Comparison of ENCODE assay signal across 10 mouse cellular contexts in the genomic region with DNA sequence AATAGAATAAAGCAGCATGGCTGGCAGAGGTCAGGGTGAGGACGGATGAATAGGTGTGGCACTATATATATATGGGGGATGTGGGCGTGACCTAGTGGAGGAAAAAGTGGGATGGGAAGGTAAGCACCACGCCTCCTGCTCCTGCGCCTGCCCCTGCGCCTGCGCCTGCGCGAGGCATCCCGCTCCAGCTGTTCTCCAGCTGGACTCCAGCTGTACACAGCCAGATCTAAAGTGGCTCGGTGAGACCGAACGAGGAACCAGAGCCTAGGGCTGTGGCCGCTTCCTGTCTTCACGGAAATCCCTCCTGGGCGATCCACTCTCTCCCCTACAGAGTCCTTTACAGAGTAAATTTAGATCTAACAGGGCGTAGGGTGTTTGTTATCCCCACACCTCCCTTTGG.
DNase-seq lines count a peak whose midpoint lies in the region; ATAC-seq and TF ChIP-seq lines count a peak whose summit lies in the region.
"Had no signal": no experiment of that assay in that cellular context is flagged by ENCODE, and none has a peak within 500 bp of the region (broad histone marks: within the 10 kb centered on the region; RNA-seq: fewer than 3 reads in every experiment).

No protein-coding gene starts in this region.

- no peak; the same call in 1 of the 2 replicates for ATAC-seq in kidney, postnatal 0 days (replicated peaks; ENCODE audit: low FRiP score, low read depth)
- ATAC-seq in intestine, embryonic 15.5 days = peak; percentile 79
- ATAC-seq in neural tube, embryonic 14.5 days (ENCODE audit: low read depth) = peak; percentile 21; the same call in 1 of the 2 replicates
- ATAC-seq: inflammation-experienced regulatory T-cells, adult 6 months had no signal

- H3K4me3 ChIP-seq in kidney, postnatal 0 days (replicated peaks; ENCODE audit: low read depth, low read length) = no peak overlapping the region
- H3K4me3 ChIP-seq in embryonic fibroblast, embryonic 13.5 days (ENCODE audit: insufficient read depth, low read length) = no peak overlapping the region
- H3K4me3 ChIP-seq in intestine, embryonic 15.5 days (replicated peaks) = no peak overlapping the region
- H3K4me3 ChIP-seq in neural tube, embryonic 14.5 days (ENCODE audit: low read depth, low read length) = no peak overlapping the region
- H3K4me3 ChIP-seq: liver, embryonic 13.5 days had no signal

- H3K27me3 ChIP-seq in kidney, postnatal 0 days (ENCODE audit: insufficient read depth, low read length) = no peaks in the 10 kb centered on the region
- H3K27me3 ChIP-seq in intestine, embryonic 15.5 days (replicated peaks) = no peaks in the 10 kb centered on the region
- no peaks in the 10 kb centered on the region for H3K27me3 ChIP-seq in neural tube, embryonic 14.5 days (ENCODE audit: control insufficient read depth, insufficient read depth, low read length)

- H3K9ac ChIP-seq in kidney, postnatal 0 days (ENCODE audit: low read depth, low read length) = no peak overlapping the region
- no peak overlapping the region for H3K9ac ChIP-seq in intestine, embryonic 15.5 days
- H3K9ac ChIP-seq in neural tube, embryonic 14.5 days (replicated peaks; ENCODE audit: low read depth, low read length) = no peak overlapping the region
- H3K9ac ChIP-seq: liver, embryonic 13.5 days had no signal

- no peaks in the 10 kb centered on the region for H3K9me3 ChIP-seq in kidney, postnatal 0 days (replicated peaks; ENCODE audit: low read length)
- H3K9me3 ChIP-seq in intestine, embryonic 15.5 days = no peaks in the 10 kb centered on the region
- no peaks in the 10 kb centered on the region for H3K9me3 ChIP-seq in neural tube, embryonic 14.5 days (ENCODE audit: control insufficient read depth, low read length)
- H3K9me3 ChIP-seq: liver, embryonic 13.5 days had no signal

- 0 out of 2 replicates have a peak, but pooled peaks cover 4% of the 10 kb centered on the region for H3K4me1 ChIP-seq in kidney, postnatal 0 days (replicated peaks; ENCODE audit: insufficient read depth, low read length)
- H3K4me1 ChIP-seq in embryonic fibroblast, embryonic 13.5 days (ENCODE audit: control insufficient read depth, insufficient read depth, low read length) = no peaks in the 10 kb centered on the region; the same call in 1 of the 2 replicates
- H3K4me1 ChIP-seq in intestine, embryonic 15.5 days (replicated peaks) = peaks cover 4% of the 10 kb centered on the region; the same call in 1 of the 2 replicates
- peaks cover 7% of the 10 kb centered on the region; the same call in 1 of the 2 replicates for H3K4me1 ChIP-seq in neural tube, embryonic 14.5 days (ENCODE audit: control insufficient read depth, insufficient read depth, low read length)
- H3K4me1 ChIP-seq: liver, embryonic 13.5 days had no signal

- no peak overlapping the region for H3K27ac ChIP-seq in kidney, postnatal 0 days
- no peak overlapping the region for H3K27ac ChIP-seq in embryonic fibroblast, embryonic 13.5 days (ENCODE audit: insufficient read depth, low read length)
- no peak overlapping the region for H3K27ac ChIP-seq in intestine, embryonic 15.5 days
- no peak overlapping the region for H3K27ac ChIP-seq in neural tube, embryonic 14.5 days (ENCODE audit: low read depth, low read length)
- H3K27ac ChIP-seq: liver, embryonic 13.5 days had no signal

- TF ChIP-seq CTCF in kidney, postnatal 0 days (IDR thresholded peaks at IDR 0.05; ENCODE audit: low read depth) = no peak
- TF ChIP-seq CTCF in embryonic fibroblast, embryonic 13.5 days (IDR thresholded peaks at IDR 0.05; ENCODE audit: borderline replicate concordance, insufficient read depth, low read length) = no peak

- no peaks in the 10 kb centered on the region for H3K36me3 ChIP-seq in kidney, postnatal 0 days (ENCODE audit: insufficient read depth, low read length)
- H3K36me3 ChIP-seq in intestine, embryonic 15.5 days = no peaks in the 10 kb centered on the region
- no peaks in the 10 kb centered on the region for H3K36me3 ChIP-seq in neural tube, embryonic 14.5 days (ENCODE audit: control insufficient read depth, insufficient read depth, low read length)
- H3K36me3 ChIP-seq: liver, embryonic 13.5 days had no signal

- TF ChIP-seq POLR2A in embryonic fibroblast, embryonic 13.5 days (IDR thresholded peaks at IDR 0.05; ENCODE audit: low read depth, low read length) = 0 out of 2 replicates have a peak, but pooled peaks have one; percentile 19

- WGBS in kidney, postnatal 0 days = 57% methylated on average over 16 of the region's 16 CpGs
- 34% methylated on average over 16 of the region's 16 CpGs for WGBS in intestine, embryonic 15.5 days
- 60% methylated on average over 16 of the region's 16 CpGs for WGBS in neural tube, embryonic 14.5 days

- no peak for DNase-seq in kidney, postnatal 0 days (ENCODE audit: low spot score)
- DNase-seq in kidney, postnatal 14 days = no peak
- DNase-seq in retina, embryonic 14.5 days (ENCODE audit: low spot score) = no peak
- no peak for DNase-seq in adrenal gland, postnatal 4 days (ENCODE audit: low spot score in 2 of 2)
- DNase-seq in layer of hippocampus, adult 11-12 months (ENCODE audit: low spot score) = no peak
- DNase-seq: liver, embryonic 13.5 days had no signal

- H3K4me2 ChIP-seq in kidney, postnatal 0 days (ENCODE audit: low read length) = peak overlapping the region; percentile 28; the same call in 1 of the 2 replicates
- H3K4me2 ChIP-seq in intestine, embryonic 15.5 days (replicated peaks) = peak overlapping the region; percentile 43; the same call in 1 of the 2 replicates
- no peak overlapping the region for H3K4me2 ChIP-seq in neural tube, embryonic 14.5 days (ENCODE audit: low read depth, low read length)
- H3K4me2 ChIP-seq: liver, embryonic 13.5 days had no signal
